Mouse (Mus musculus) regulatory T cell (primary cell): ENCODE data around the gene Chmp6.

Experiments used
- in situ Hi-C: fragments of 300-600 bp; cut with MboI, MseI; formaldehyde crosslinking; loops from one replicate; pipeline ENCODE4 v1.15.1; 2025; ENCODE audit warnings: high pct_unique_total_duplicates

Gene Chmp6

GRCm38 (mm10) chr11:119936456-119936855 lies 23.2 kb downstream of the Chmp6 start:
- in situ Hi-C loops: no loop called here

- in situ Hi-C loops: no loop called here
These were observed 24.0 kb downstream of the Chmp6 start for GRCm38 (mm10) chr11:119937216-119937615.

GRCm38 (mm10) chr11:119937772-119938502 lies 24.7 kb downstream of the Chmp6 start:
- in situ Hi-C loops: no loop called here

GRCm38 (mm10) chr11:119939073-119939710 lies 26.0 kb downstream of the Chmp6 start:
- in situ Hi-C loops: no loop called here

GRCm38 (mm10) chr11:119939711-119940106 lies 26.5 kb downstream of the Chmp6 start:
- in situ Hi-C loops: no loop called here

GRCm38 (mm10) chr11:119940142-119940541 lies 26.9 kb downstream of the Chmp6 start:
- in situ Hi-C loops: no loop called here

- in situ Hi-C loops: no loop called here
These were observed 28.6 kb downstream of the Chmp6 start for GRCm38 (mm10) chr11:119941794-119942193.

GRCm38 (mm10) chr11:119942201-119942726 lies 29.0 kb downstream of the Chmp6 start:
- in situ Hi-C loops: no loop called here

GRCm38 (mm10) chr11:119942727-119943427 lies 29.6 kb downstream of the Chmp6 start, which contains the start of gene Baiap2:
Gene Baiap2 (plus strand): TSS chr11:119942763.
- in situ Hi-C loops: no loop called here

GRCm38 (mm10) chr11:119943428-119943988 lies 30.3 kb downstream of the Chmp6 start:
- in situ Hi-C loops: no loop called here

- in situ Hi-C loops: loop anchor here (5.0 kb wide), 1 partner anchor 52 kb away; no protein-coding TSS in a partner anchor
These were observed 32.1 kb downstream of the Chmp6 start for GRCm38 (mm10) chr11:119945343-119945742.

GRCm38 (mm10) chr11:119947426-119947825 lies 34.2 kb downstream of the Chmp6 start:
- in situ Hi-C loops: loop anchor here (5.0 kb wide), 1 partner anchor 50 kb away; no protein-coding TSS in a partner anchor

- in situ Hi-C loops: loop anchor here (5.0 kb wide), 1 partner anchor 49 kb away; no protein-coding TSS in a partner anchor
These were observed 34.7 kb downstream of the Chmp6 start for GRCm38 (mm10) chr11:119947897-119948296.

- in situ Hi-C loops: loop anchor here (5.0 kb wide), 1 partner anchor 49 kb away; no protein-coding TSS in a partner anchor
These were observed 35.1 kb downstream of the Chmp6 start for GRCm38 (mm10) chr11:119948305-119948704.

- in situ Hi-C loops: loop anchor here (5.0 kb wide), 1 partner anchor 48 kb away; no protein-coding TSS in a partner anchor
These were observed 35.6 kb downstream of the Chmp6 start for GRCm38 (mm10) chr11:119948803-119949202.

GRCm38 (mm10) chr11:119950535-119950934 lies 37.3 kb downstream of the Chmp6 start:
- in situ Hi-C loops: loop anchor here (5.0 to 25.0 kb wide), 2 partner anchors 797 to 1688 kb away; no protein-coding TSS in a partner anchor

GRCm38 (mm10) chr11:119951326-119951725 lies 38.1 kb downstream of the Chmp6 start:
- in situ Hi-C loops: loop anchor here (5.0 to 25.0 kb wide), 2 partner anchors 796 to 1689 kb away; no protein-coding TSS in a partner anchor

- in situ Hi-C loops: loop anchor here (5.0 to 25.0 kb wide), 2 partner anchors 795 to 1690 kb away; no protein-coding TSS in a partner anchor
These were observed 39.4 kb downstream of the Chmp6 start for GRCm38 (mm10) chr11:119952429-119953224.

GRCm38 (mm10) chr11:119954233-119954632 lies 41.0 kb downstream of the Chmp6 start:
- in situ Hi-C loops: loop anchor here (5.0 to 25.0 kb wide), 2 partner anchors 793 to 1692 kb away; no protein-coding TSS in a partner anchor

- in situ Hi-C loops: loop anchor here (5.0 to 25.0 kb wide), 2 partner anchors 792 to 1693 kb away; no protein-coding TSS in a partner anchor
These were observed 41.6 kb downstream of the Chmp6 start for GRCm38 (mm10) chr11:119954749-119955337.
